Mouse (Mus musculus): Measurements from ENCODE around the gene Pnmt. TPM values are rescaled to one million over a fixed set of nuclear protein-coding genes. Genes with fewer than 3 reads are reported as not detected.

The Pnmt gene
- polyA plus RNA-seq, 1 experiment: 0.40 TPM

GRCm38 (mm10) chr11:98356625-98357394 lies 29.4 kb upstream of the Pnmt start:
- Histone ChIP-seq H3K27ac (ENCODE audit: insufficient read depth, low read length) (no peak overlapping the region), H3K4me3 (ENCODE audit: insufficient read depth, low read length) (no peak overlapping the region), H3K4me1 (ENCODE audit: control insufficient read depth, insufficient read depth, low read length) (peaks cover 5% of the 10 kb centered on the region; the same call in 1 of the 2 replicates)
- TF ChIP-seq CTCF (IDR thresholded peaks at IDR 0.05; ENCODE audit: extremely low read depth, insufficient read depth, low read length) (no peak), POLR2A (IDR thresholded peaks at IDR 0.05; ENCODE audit: extremely low read depth, insufficient read depth, low read length) (no peak)

GRCm38 (mm10) chr11:98357396-98358160 lies 28.7 kb upstream of the Pnmt start:
- no peak for TF ChIP-seq CTCF (IDR thresholded peaks at IDR 0.05; ENCODE audit: extremely low read depth, insufficient read depth, low read length)
- no peak for TF ChIP-seq POLR2A (IDR thresholded peaks at IDR 0.05; ENCODE audit: extremely low read depth, insufficient read depth, low read length)
- Histone ChIP-seq H3K4me3 (ENCODE audit: insufficient read depth, low read length) (peak overlapping the region; percentile 78), H3K4me1 (ENCODE audit: control insufficient read depth, insufficient read depth, low read length) (peaks cover 5% of the 10 kb centered on the region; the same call in 1 of the 2 replicates), H3K27ac (ENCODE audit: insufficient read depth, low read length) (peak overlapping the region; percentile 1; the same call in 1 of the 2 replicates)

GRCm38 (mm10) chr11:98358161-98359083 lies 27.8 kb upstream of the Pnmt start, which contains the start of gene Stard3:
Gene Stard3, plus strand, starts transcription at chr11:98358368.
- peak; percentile 69 for TF ChIP-seq POLR2A (IDR thresholded peaks at IDR 0.05; ENCODE audit: extremely low read depth, insufficient read depth, low read length)
- no peak for TF ChIP-seq CTCF (IDR thresholded peaks at IDR 0.05; ENCODE audit: extremely low read depth, insufficient read depth, low read length)
- Histone ChIP-seq H3K27ac (ENCODE audit: insufficient read depth, low read length) (peak within 1 kb of the TSS; percentile 93), H3K4me3 (ENCODE audit: insufficient read depth, low read length) (peak within 1 kb of the TSS; percentile 78)

GRCm38 (mm10) chr11:98360866-98361521 lies 25.3 kb upstream of the Pnmt start:
- H3K4me3 ChIP-seq (ENCODE audit: insufficient read depth, low read length): no peak overlapping the region

More at GRCm38 (mm10) chr11:98358161-98359083, 27.8 kb upstream of the Pnmt start, which contains the start of gene Stard3:
- peaks cover 5% of the 10 kb centered on the region; the same call in 1 of the 2 replicates for H3K4me1 ChIP-seq (ENCODE audit: control insufficient read depth, insufficient read depth, low read length)

GRCm38 (mm10) chr11:98363817-98364216 lies 22.4 kb upstream of the Pnmt start:
- no peak for TF ChIP-seq CTCF (IDR thresholded peaks at IDR 0.05; ENCODE audit: extremely low read depth, insufficient read depth, low read length)
- no peak for TF ChIP-seq POLR2A (IDR thresholded peaks at IDR 0.05; ENCODE audit: extremely low read depth, insufficient read depth, low read length)

More at GRCm38 (mm10) chr11:98360866-98361521, 25.3 kb upstream of the Pnmt start:
- peaks cover 5% of the 10 kb centered on the region; the same call in 1 of the 2 replicates for H3K4me1 ChIP-seq (ENCODE audit: control insufficient read depth, insufficient read depth, low read length)
- H3K27ac ChIP-seq (ENCODE audit: insufficient read depth, low read length): peak overlapping the region; percentile 81
- TF ChIP-seq POLR2A (IDR thresholded peaks at IDR 0.05; ENCODE audit: extremely low read depth, insufficient read depth, low read length) (no peak), CTCF (IDR thresholded peaks at IDR 0.05; ENCODE audit: extremely low read depth, insufficient read depth, low read length) (no peak)

GRCm38 (mm10) chr11:98364410-98364809 lies 21.8 kb upstream of the Pnmt start:
- H3K27ac ChIP-seq (ENCODE audit: insufficient read depth, low read length): no peak overlapping the region
- TF ChIP-seq POLR2A (IDR thresholded peaks at IDR 0.05; ENCODE audit: extremely low read depth, insufficient read depth, low read length) (no peak), CTCF (IDR thresholded peaks at IDR 0.05; ENCODE audit: extremely low read depth, insufficient read depth, low read length) (no peak)
- no peak overlapping the region for H3K4me3 ChIP-seq (ENCODE audit: insufficient read depth, low read length)
- peaks cover 9% of the 10 kb centered on the region for H3K4me1 ChIP-seq (ENCODE audit: control insufficient read depth, insufficient read depth, low read length)

More at GRCm38 (mm10) chr11:98363817-98364216, 22.4 kb upstream of the Pnmt start:
- H3K27ac ChIP-seq (ENCODE audit: insufficient read depth, low read length): no peak overlapping the region
- H3K4me1 ChIP-seq (ENCODE audit: control insufficient read depth, insufficient read depth, low read length): peaks cover 11% of the 10 kb centered on the region
- no peak overlapping the region for H3K4me3 ChIP-seq (ENCODE audit: insufficient read depth, low read length)

- no peak for TF ChIP-seq CTCF (IDR thresholded peaks at IDR 0.05; ENCODE audit: extremely low read depth, insufficient read depth, low read length)
- no peak for TF ChIP-seq POLR2A (IDR thresholded peaks at IDR 0.05; ENCODE audit: extremely low read depth, insufficient read depth, low read length)
- H3K4me3 ChIP-seq (ENCODE audit: insufficient read depth, low read length): no peak overlapping the region
- H3K4me1 ChIP-seq (ENCODE audit: control insufficient read depth, insufficient read depth, low read length): peaks cover 6% of the 10 kb centered on the region
- H3K27ac ChIP-seq (ENCODE audit: insufficient read depth, low read length): no peak overlapping the region
Measured at GRCm38 (mm10) chr11:98366290-98366689, 20.0 kb upstream of the Pnmt start.

- H3K4me1 ChIP-seq (ENCODE audit: control insufficient read depth, insufficient read depth, low read length): peaks cover 6% of the 10 kb centered on the region
- H3K4me3 ChIP-seq (ENCODE audit: insufficient read depth, low read length): no peak overlapping the region
- TF ChIP-seq POLR2A (IDR thresholded peaks at IDR 0.05; ENCODE audit: extremely low read depth, insufficient read depth, low read length) (no peak), CTCF (IDR thresholded peaks at IDR 0.05; ENCODE audit: extremely low read depth, insufficient read depth, low read length) (no peak)
- peak overlapping the region; percentile 45 for H3K27ac ChIP-seq (ENCODE audit: insufficient read depth, low read length)
Measured at GRCm38 (mm10) chr11:98367171-98367862, 18.9 kb upstream of the Pnmt start.
